Mouse (Mus musculus) yolk sac, embryonic 10.5 days (tissue): ENCODE results near the gene Slc30a3.
"Not testable (repeated sequence)": the region's sequence is repeated elsewhere in the genome, so short reads cannot be mapped to it uniquely, and the experiment has no call there.

Source experiments
- DNase-seq: peaks from one replicate; pipeline ENCODE4 v3.0.0-alpha.2; 2017; ENCODE audit warnings: low spot score

Gene Slc30a3

DNA sequence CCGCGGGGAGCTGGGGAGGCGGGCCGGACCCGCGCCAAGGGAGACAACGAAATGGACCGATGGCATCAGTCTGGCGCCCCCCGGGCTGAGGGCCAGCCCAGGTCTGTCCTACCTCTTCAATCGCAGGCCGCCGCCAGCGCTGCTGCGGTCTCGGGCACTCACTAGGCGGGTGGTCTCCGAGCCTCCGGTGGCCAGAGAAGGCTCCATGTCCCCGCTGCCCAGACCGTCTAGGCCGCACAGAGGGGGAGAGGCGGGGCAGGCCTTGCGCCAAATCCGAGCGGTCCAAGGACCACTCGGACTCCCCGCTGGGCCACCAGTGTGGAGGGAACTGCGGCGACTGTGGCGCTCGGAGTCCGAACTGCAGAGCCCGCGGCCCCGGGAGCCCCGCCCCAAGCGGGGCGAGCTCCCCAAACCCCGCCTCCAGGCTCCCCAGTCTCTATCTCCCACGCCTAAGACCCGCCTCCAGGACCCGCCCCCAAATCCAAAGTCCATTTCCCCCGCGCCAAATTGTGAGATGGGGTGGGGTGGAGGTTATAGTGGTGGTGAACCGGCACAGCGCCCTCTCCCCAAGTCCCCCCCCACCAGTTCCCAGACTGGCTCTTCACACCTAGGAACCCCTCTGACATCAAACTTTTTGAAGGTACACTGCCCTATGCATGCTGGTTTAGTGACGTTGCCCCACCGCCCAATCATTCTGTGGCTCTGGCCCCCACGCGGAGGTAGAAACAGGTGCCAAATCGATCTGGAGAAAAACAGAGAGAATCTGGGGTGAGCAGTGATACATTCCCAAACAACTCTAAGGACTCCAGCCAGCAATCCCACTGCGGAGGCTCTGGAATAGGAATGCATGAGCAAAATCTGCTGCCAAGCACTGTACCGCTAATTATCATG is 14.6 kb downstream of the Slc30a3 start:
- peak; percentile 60 for DNase-seq

DNA sequence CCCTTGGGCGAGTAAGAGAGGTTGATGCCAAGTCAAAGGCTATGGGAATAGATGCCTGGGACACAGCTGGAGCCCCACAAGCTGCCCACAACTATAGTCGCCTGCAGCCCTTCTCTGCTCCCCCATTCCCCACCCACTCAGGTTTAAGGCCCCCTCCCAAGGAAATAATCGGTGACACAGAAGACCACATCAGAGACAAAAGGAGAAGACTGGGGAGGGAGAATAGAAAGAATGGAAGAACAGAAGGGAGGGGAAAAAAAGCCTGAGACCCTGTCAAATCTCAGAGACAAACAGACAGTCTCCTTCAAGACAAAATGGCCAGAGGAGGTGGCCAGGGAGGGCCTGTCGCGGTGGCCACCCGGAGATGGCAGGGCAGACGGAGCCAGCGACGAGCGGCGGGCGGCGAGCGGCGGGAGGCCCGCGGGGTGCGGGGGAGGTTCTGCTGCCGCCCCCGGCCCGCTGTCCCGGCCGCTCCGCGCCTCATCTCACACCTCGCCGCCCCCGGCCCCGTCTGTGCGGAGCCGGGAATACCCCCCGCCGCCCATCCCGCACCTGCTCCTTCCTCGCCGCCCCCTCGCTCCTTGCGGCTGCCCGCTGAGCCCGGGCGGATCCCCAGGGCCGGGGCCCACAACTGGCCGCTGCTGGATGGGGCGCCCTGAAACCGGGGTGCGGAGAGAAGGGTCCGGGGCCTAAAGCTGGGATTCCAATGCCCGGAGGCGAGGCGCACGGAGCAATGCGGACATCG is 15.6 kb downstream of the Slc30a3 start:
- no peak for DNase-seq

GRCm38 (mm10) chr5:31087131-31087530 is 20.9 kb downstream of the Slc30a3 start:
- no peak for DNase-seq

DNA sequence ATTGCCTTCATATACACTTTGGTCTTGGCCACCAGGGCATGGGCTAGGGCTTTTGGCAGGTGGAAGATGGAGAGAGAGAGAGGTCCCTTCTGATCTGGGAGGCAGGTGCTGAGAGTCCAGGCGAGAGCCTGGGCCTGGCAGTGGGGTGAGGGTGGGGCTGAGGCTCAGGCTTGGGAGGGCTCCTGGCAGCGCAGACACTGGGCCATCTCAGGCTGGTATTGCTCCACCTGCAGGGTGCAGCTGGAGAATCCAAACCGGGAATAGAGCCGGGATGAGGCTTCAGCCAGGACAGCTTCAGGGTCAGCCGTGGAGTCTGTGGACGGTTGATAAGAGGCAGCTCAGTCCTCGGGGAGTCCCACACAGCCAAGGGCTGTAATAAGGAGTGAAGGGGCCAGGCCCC is 21.4 kb downstream of the Slc30a3 start:
- no peak for DNase-seq

DNA sequence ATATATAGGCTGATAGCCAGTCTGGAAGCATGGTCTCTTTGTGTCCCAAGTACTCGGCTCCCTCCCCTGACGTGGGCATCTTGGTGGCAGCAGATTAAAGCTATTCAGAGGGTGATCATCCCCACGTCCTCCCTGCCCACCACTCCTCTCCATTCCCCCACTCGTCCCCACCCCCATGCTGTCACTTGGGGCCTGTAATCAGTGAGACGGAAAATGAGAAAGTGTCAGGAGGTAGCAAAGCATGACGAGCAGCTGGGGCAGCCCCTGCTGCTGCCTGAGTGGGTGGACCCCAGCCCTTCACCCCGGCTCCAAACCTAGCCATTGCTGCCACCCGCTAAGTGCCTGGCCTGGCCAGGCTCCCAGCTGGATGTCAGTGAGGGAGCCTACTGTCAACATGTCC is 24.1 kb downstream of the Slc30a3 start:
- no peak for DNase-seq

DNA sequence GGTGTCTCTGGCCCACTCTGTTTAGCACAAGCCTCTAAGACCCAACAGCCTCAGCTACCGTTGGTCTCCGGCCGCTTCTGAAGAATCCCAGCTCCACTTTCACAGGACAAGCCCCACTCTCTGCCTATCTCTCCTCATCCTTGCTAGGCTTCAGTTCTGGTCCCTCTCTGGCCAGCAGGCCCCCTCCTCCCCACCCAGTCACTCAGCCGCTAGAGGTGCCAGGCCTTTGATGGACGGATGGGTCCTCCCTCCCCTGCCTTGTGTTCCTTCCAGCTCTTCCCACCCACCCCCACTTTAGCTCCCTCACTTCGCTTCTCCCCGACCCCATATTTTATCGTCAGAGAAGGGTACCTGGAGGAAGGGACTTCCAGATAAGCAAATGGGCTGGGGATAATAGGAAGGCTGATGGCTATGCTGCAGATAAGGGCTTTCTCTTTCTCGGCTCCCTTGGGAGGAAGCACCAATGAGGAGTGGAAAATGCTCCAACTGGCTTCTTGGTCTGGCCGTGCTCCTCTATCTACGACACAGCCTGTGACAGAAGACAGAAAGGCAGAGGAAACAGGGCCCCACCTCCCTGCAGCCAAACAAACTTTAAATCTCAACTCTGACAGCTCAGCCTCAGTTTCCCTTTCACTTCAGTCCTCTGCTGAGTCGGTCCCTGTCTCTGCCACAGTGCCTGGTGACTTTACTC is 25.0 kb downstream of the Slc30a3 start:
- no peak for DNase-seq

DNA sequence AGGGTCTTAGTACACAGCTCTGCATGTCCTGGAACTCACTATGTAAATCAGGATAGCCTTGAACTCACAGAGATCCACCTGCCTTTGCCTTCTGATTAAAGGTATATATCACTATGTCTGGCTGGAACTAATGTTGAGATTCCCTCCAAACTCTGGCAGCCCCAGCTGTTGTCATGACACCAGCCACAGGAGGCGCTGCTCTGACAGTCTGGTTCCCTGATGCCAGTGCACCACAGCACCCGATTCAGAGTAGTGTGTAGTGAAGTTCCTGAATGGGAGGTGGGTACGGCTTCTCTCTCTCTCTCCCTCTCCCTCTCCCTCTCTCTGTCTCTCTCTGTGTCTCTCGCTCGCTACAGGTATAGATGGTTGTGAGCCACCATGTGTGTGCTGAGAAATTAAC is 25.7 kb downstream of the Slc30a3 start:
- no peak for DNase-seq

GRCm38 (mm10) chr5:31081386-31081785 is 26.7 kb downstream of the Slc30a3 start:
- no peak for DNase-seq

GRCm38 (mm10) chr5:31080795-31081164 is 27.3 kb downstream of the Slc30a3 start:
- no peak for DNase-seq

DNA sequence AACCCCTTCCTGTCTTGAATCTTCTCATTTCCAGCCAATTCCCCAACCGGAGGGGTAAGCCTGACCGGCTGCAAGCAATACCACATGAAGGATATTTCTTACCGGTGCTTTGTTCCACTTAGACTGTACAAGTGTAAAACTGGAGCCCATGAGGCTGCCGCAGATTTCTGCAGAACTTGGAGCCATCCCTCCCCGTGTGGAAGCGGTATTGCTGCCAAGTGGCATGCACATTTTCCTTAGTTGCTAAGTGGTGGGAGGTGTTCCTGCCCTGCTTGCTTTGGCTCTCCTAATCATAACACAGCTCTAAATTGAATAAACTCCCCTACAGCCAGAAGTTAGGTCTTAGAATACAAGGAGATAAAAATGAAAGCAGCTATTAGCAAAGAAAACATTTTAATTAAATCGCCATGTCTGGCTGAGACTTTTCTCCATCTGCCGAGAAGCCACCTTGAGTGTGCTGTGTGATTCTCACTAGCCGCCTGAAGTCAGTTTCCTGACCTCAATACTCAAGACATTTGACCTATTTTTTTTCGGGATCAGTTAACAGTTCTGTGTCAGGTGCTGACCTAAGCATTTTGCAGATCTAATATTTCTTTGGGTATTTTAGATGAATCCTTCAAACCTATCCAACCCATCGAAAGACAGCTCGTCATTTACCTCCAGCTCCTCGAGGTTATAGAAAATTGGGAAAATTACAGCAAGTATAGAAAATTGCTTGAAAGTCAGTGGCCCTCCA is 27.8 kb downstream of the Slc30a3 start:
- DNase-seq, result no peak

GRCm38 (mm10) chr5:31076346-31076745 is 31.7 kb downstream of the Slc30a3 start:
- DNase-seq, result no peak

- DNase-seq, result no peak
Measured at GRCm38 (mm10) chr5:31073176-31073575, 34.9 kb downstream of the Slc30a3 start.

GRCm38 (mm10) chr5:31071821-31072220 is 36.2 kb downstream of the Slc30a3 start:
- DNase-seq, result no peak

- no peak for DNase-seq
Measured at GRCm38 (mm10) chr5:31071059-31071458, 37.0 kb downstream of the Slc30a3 start.

GRCm38 (mm10) chr5:31069810-31070209 is 38.2 kb downstream of the Slc30a3 start:
- no peak for DNase-seq

DNA sequence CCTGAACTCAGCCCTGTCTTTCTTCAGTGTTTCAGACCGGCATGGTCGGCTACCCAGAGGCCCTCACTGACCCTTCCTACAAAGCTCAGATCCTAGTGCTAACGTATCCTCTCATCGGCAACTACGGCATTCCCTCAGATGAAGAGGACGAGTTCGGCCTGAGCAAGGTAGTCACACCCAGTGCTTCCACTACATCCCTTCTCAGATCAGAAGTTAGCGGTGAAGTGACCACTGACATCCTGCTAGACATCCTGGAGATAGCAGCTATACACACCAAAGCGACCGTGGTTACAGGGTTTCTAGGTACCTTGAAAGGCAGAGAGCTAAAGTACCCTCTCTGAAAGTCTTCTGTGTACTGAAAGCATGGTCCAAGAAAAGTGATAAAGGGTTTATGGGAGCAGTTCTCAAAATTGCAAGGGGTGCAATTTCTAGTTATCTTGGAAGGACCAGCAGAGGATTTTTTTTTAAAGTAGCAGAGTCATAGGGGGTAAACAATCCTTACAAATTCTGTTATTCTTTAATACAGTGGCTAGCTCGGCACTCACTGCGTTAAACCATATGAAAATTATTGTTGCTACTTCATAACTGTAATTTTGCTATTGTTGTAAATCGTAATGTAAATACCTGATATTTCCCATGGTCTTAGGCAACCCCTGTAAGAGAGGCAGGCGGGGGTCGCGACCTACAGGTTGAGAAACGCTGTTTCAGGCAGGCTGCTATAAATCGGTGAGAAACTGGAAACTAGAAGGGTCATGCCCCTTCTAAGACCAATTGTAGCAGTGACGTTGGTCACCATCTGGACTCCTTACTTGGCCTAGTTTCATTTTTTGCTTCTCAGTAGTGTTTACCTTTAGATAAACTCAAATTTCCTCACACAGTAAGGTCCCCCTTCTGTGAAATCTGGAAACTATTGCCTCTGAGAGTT is 52.6 kb downstream of the Slc30a3 start:
- DNase-seq, result no peak

GRCm38 (mm10) chr5:31054261-31055215 is 53.5 kb downstream of the Slc30a3 start, which contains the start of gene Cad:
Gene Cad (plus strand): TSS chr5:31054780.
- peak; percentile 94 for DNase-seq

DNA sequence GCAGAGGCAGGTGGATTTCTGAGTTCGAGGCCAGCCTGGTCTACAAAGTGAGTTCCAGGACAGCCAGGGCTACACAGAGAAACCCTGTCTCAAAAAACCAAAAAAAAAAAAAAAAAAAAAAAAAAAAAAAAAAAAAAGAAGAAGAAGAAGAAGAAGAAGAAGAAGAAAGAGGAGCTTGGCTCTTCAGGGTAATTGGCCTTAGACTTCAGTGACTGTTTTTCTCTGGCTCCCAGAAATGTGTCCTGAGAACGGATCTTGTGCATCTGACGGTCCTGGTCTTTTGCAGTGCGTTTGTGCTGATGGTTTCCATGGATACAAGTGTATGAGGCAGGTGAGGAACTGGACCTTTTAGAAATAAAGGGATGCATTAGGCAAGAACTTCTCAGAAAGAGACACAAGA is 54.3 kb downstream of the Slc30a3 start:
- DNase-seq, result not testable (repeated sequence)

DNA sequence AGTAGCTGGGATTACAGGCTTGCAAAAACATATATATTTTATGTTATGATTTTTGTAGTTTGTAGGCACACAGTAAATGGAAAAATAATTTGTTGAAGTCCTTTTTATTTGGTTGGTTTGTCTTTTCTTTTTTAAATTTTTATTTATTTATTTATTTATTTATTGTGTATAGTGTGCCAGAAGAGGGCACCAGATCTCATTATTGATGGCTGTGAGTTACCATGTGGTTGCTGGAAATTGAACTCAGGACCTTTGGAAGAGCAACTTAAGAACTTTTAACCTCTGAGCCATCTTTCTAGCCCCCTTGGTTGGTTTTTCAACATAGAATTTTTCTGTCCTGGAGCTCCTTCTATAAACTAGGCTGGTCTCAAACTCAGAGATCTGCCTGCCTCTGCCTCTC is 57.6 kb downstream of the Slc30a3 start:
- no peak for DNase-seq
